Mouse (Mus musculus) CH12.LX (cell line): ENCODE data around the gene Prkca. TPM values are rescaled to one million over a fixed set of nuclear protein-coding genes. Genes with fewer than 3 reads are reported as not detected.

ENCODE experiments used
- DNase-seq: peaks from one replicate; pipeline ENCODE4 v3.0.0-alpha.2; 2013; ENCODE audit errors: extremely low read depth
- H3K27ac ChIP-seq: 2 replicates; pipeline ENCODE4 v1.5.1; 2012; ENCODE audit warnings: low read depth, mild to moderate bottlenecking, control low read depth, moderate library complexity; ENCODE audit not compliant: insufficient read depth
- H3K27me3 ChIP-seq: replicated peaks from 2 replicates; pipeline ENCODE3; 2012; ENCODE audit warnings: inconsistent platforms
- H3K36me3 ChIP-seq, 2 experiments: replicated peaks in 1 of 2; 2 replicates each; pipeline versions ENCODE3 to v1.6.1; 2012; ENCODE audit warnings: inconsistent platforms in 1 of 2, low read length in 1 of 2, mild to moderate bottlenecking in 1 of 2, mixed read lengths in 1 of 2, moderate library complexity in 1 of 2; ENCODE audit not compliant: control insufficient read depth in 1 of 2, insufficient read depth in 1 of 2
- H3K4me1 ChIP-seq, 2 experiments: 2 replicates each; pipeline ENCODE4 v1.6.1; 2012; ENCODE audit warnings: inconsistent platforms in 1 of 2, moderate library complexity in 1 of 2; ENCODE audit not compliant: insufficient read depth in 2 of 2, control insufficient read depth in 1 of 2
- H3K4me2 ChIP-seq: 2 replicates; pipeline ENCODE4 v1.6.1; 2012; ENCODE audit warnings: low read depth, mild to moderate bottlenecking, control low read depth; ENCODE audit not compliant: poor library complexity, insufficient read depth, severe bottlenecking
- H3K4me3 ChIP-seq, 3 experiments: fragments of 150-350 bp in 1 of 3; sonication (generic) in 1 of 3; replicated peaks in 1 of 3; 2 replicates each; pipeline versions ENCODE3 to v1.5.1; 2011 to 2012; ENCODE audit warnings: low read depth in 2 of 3, low read length in 2 of 3, mild to moderate bottlenecking in 2 of 3, moderate library complexity in 2 of 3, control low read depth in 1 of 3, improper control_type of control experiment in 1 of 3, inconsistent platforms in 1 of 3, mixed read lengths in 1 of 3; ENCODE audit not compliant: poor library complexity in 1 of 3
- H3K79me2 ChIP-seq: replicated peaks from 2 replicates; pipeline ENCODE4 v1.6.1; 2012; ENCODE audit warnings: mild to moderate bottlenecking, moderate library complexity; ENCODE audit not compliant: control insufficient read depth, poor library complexity, insufficient read depth, severe bottlenecking; ENCODE audit errors: extremely low read depth
- H3K9ac ChIP-seq: 2 replicates; pipeline ENCODE4 v1.6.1; 2012; ENCODE audit warnings: low read depth, mild to moderate bottlenecking, control low read depth, moderate library complexity; ENCODE audit not compliant: insufficient read depth
- H3K9me3 ChIP-seq: replicated peaks from 2 replicates; pipeline ENCODE3; 2012; ENCODE audit warnings: low read length, inconsistent platforms, mixed read lengths
- BHLHE40 ChIP-seq: IDR thresholded peaks from 2 replicates; pipeline ENCODE4 v1.6.1; 2011; ENCODE audit warnings: mild to moderate bottlenecking, low read depth, low read length, improper control_type of control experiment
- ELF1 ChIP-seq: IDR thresholded peaks from 2 replicates; pipeline ENCODE4 v1.6.1; 2014; ENCODE audit warnings: low read depth, mild to moderate bottlenecking, inconsistent platforms, low read length, improper control_type of control experiment
- EP300 ChIP-seq: IDR thresholded peaks from 2 replicates; pipeline ENCODE4 v1.6.1; 2011; ENCODE audit warnings: low read length, improper control_type of control experiment
- ETS1 ChIP-seq: conservative IDR thresholded peaks from 2 replicates; pipeline ENCODE4 v1.6.1; 2012; ENCODE audit warnings: low read depth, mild to moderate bottlenecking, inconsistent platforms, low read length, improper control_type of control experiment, moderate library complexity
- GABPA ChIP-seq: IDR thresholded peaks from 2 replicates; pipeline ENCODE4 v1.6.1; 2012; ENCODE audit warnings: low read depth, low read length, improper control_type of control experiment, inconsistent platforms; ENCODE audit not compliant: insufficient replicate concordance
- HCFC1 ChIP-seq: IDR thresholded peaks from 2 replicates; pipeline ENCODE4 v1.6.1; 2012; ENCODE audit warnings: low read depth, mild to moderate bottlenecking, inconsistent platforms, low read length, improper control_type of control experiment
- JUN ChIP-seq: IDR thresholded peaks from 2 replicates; pipeline ENCODE4 v1.6.1; 2011; ENCODE audit warnings: low read depth, mild to moderate bottlenecking, low read length, improper control_type of control experiment, moderate library complexity; ENCODE audit not compliant: insufficient read depth
- JUND ChIP-seq: conservative IDR thresholded peaks from 2 replicates; pipeline ENCODE4 v1.6.1; 2011; ENCODE audit warnings: low read depth, low read length, improper control_type of control experiment
- KAT2A ChIP-seq: IDR thresholded peaks from 2 replicates; pipeline ENCODE4 v1.6.1; 2012; ENCODE audit warnings: low read length, improper control_type of control experiment, inconsistent platforms; ENCODE audit not compliant: insufficient replicate concordance
- MAFK ChIP-seq: IDR thresholded peaks from 2 replicates; pipeline ENCODE4 v1.6.1; 2011; ENCODE audit warnings: low read length, improper control_type of control experiment; ENCODE audit not compliant: insufficient replicate concordance
- MAX ChIP-seq: IDR thresholded peaks from 2 replicates; pipeline ENCODE4 v1.6.1; 2011; ENCODE audit warnings: low read length, improper control_type of control experiment
- NELFE ChIP-seq: IDR thresholded peaks from 2 replicates; pipeline ENCODE4 v1.6.1; 2011; ENCODE audit warnings: low read depth, low read length, improper control_type of control experiment
- PAX5 ChIP-seq: IDR thresholded peaks from 2 replicates; pipeline ENCODE4 v1.6.1; 2012; ENCODE audit warnings: low read length, inconsistent platforms, mixed read lengths
- SMC3 ChIP-seq: IDR thresholded peaks from 2 replicates; pipeline ENCODE4 v1.6.1; 2011; ENCODE audit warnings: low read depth, low read length, improper control_type of control experiment
- TBP ChIP-seq: conservative IDR thresholded peaks from 2 replicates; pipeline ENCODE4 v1.6.1; 2011; ENCODE audit warnings: low read depth, low read length, improper control_type of control experiment
- TCF12 ChIP-seq: IDR thresholded peaks from 2 replicates; pipeline ENCODE4 v1.6.1; 2014; ENCODE audit warnings: low read depth, mild to moderate bottlenecking, inconsistent platforms, low read length, improper control_type of control experiment
- UBTF ChIP-seq: IDR thresholded peaks from 2 replicates; pipeline ENCODE4 v1.6.1; 2012; ENCODE audit warnings: low read depth, mild to moderate bottlenecking, inconsistent platforms, low read length, improper control_type of control experiment, moderate library complexity
- USF1 ChIP-seq: IDR thresholded peaks from 2 replicates; pipeline ENCODE4 v1.6.1; 2014; ENCODE audit warnings: low read depth, mild to moderate bottlenecking, inconsistent platforms, low read length, improper control_type of control experiment
- USF2 ChIP-seq: conservative IDR thresholded peaks from 2 replicates; pipeline ENCODE4 v1.6.1; 2011; ENCODE audit warnings: low read depth, low read length, improper control_type of control experiment
- ZC3H11A ChIP-seq: IDR thresholded peaks from 2 replicates; pipeline ENCODE4 v1.6.1; 2012; ENCODE audit warnings: low read depth, mild to moderate bottlenecking, inconsistent platforms, low read length, improper control_type of control experiment
- dilution Hi-C: fragments of 300-500 bp; cut with MboI; formaldehyde crosslinking; loops from 2 replicates; pipeline ENCODE4 v1.14.3; 2020; ENCODE audit warnings: low sequenced_read_pairs; ENCODE audit not compliant: extremely low pct_unique_long_range_greater_than_20kb, extremely low pct_ligation_motif_present
- in situ Hi-C: fragments of 300-500 bp; cut with MboI; formaldehyde crosslinking; loops from 3 replicates; pipeline ENCODE4 v1.14.3; 2019; ENCODE audit warnings: low sequenced_read_pairs, low pct_ligation_motif_present, low pct_unique_long_range_greater_than_20kb, mixed read lengths
- polyA plus RNA-seq: library from polyadenylated mRNA; unstranded; fragments of >175 nt; gene quantifications from 2 replicates; pipeline ENCODE4 v1.2.1, GENCODE M21; 2012; ENCODE audit warnings: low read depth; ENCODE audit not compliant: insufficient read length
- total RNA-seq, 2 experiments: library from RNA; depleted of rRNA; stranded (reverse); fragments of 300-350 nt in 1 of 2; fragments of >200 nt in 1 of 2; gene quantifications; 2 replicates each; pipeline ENCODE4 v1.2.3; 2012 to 2014

Gene Prkca
- total and polyA plus RNA-seq, 3 experiments, result 40.0 to 107 (median 43.7) TPM

DNA sequence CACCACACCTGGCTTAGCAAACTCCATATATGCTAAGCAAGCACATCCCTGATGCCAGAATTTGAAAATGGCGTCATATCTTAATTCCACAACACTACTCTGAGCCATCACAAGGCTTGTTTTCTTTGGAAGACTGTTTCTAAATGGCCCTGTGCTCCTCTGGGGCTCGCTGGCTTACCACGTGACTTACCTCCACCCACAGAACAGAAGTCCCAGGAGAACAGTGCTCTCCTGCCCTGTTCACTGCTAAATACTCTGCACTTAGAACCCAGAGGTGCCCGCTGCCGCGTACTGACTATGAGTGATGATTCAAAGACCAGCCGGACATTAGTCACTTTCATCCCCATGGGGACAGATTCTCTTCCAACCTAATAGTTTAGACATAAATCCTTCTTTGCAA, 75.9 kb downstream of the Prkca start:
- TF ChIP-seq KAT2A, result 0 out of 2 replicates have a peak, but pooled peaks have one; percentile 18
- TF ChIP-seq BHLHE40, result peak; percentile 64
- no peak for TF ChIP-seq ZC3H11A
- 0 out of 2 replicates have a peak, but pooled peaks have one; percentile 12 for TF ChIP-seq ETS1
- TF ChIP-seq ELF1, result no peak
- no peak for TF ChIP-seq JUND
- no peak for TF ChIP-seq MAFK
- TF ChIP-seq USF1, result peak; percentile 81
- TF ChIP-seq SMC3, result no peak
- TF ChIP-seq GABPA, result no peak
- no peak for TF ChIP-seq PAX5
- peak; percentile 81 for TF ChIP-seq MAX
- peak; percentile 85 for TF ChIP-seq USF2
- peak; percentile 14; the same call in 1 of the 2 replicates for TF ChIP-seq EP300
- no peak for TF ChIP-seq TBP
- Histone ChIP-seq H3K4me1 (peaks cover 46 to 85% of the 10 kb centered on the region in 2 experiments), H3K4me2 (peak overlapping the region; percentile 59), H3K79me2 (peaks cover 27% of the 10 kb centered on the region), H3K27ac (peak overlapping the region; percentile 67), H3K27me3 (no peaks in the 10 kb centered on the region), H3K9ac (peak overlapping the region; percentile 8; the same call in 1 of the 2 replicates), H3K36me3 (peaks cover 4 to 23% of the 10 kb centered on the region in 2 experiments), H3K4me3 (peak overlapping the region in 1 of 3 experiments; percentile 3), H3K9me3 (no peaks in the 10 kb centered on the region)
- dilution Hi-C loops, result no loop called here
- peak; percentile 78 for DNase-seq
- in situ Hi-C loops, result loop anchor here (5.0 kb wide), 1 partner anchor 104 kb away; no protein-coding TSS in a partner anchor

DNA sequence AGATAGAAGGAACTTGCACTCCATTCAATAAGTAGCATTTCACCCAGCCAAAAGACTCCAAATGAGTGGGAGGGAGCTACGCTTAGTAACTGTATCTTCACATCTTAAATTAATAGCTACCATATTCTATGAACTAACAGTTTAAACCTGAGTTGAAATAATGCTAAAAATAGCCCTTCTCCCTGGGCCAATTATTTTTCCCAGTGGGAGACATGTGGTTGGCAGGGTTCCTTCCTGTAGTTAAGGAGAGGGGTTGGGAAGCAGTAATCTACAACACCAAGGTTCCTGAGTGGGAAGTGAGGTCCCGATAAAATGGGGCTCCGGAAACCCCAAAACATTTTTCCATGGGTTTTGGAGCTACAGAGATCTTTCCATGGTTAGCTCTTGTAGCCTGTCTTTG, 76.7 kb downstream of the Prkca start:
- H3K79me2 ChIP-seq, result peaks cover 22% of the 10 kb centered on the region; the same call in 1 of the 2 replicates
- H3K36me3 ChIP-seq, result peaks cover 4 to 20% of the 10 kb centered on the region in 2 experiments
- no peak overlapping the region for H3K9ac ChIP-seq
- H3K27ac ChIP-seq, result no peak overlapping the region
- peaks cover 47 to 80% of the 10 kb centered on the region in 2 experiments for H3K4me1 ChIP-seq
- H3K9me3 ChIP-seq, result no peaks in the 10 kb centered on the region
- dilution Hi-C loops, result no loop called here
- H3K27me3 ChIP-seq, result no peaks in the 10 kb centered on the region
- in situ Hi-C loops, result loop anchor here (5.0 kb wide), 1 partner anchor 105 kb away; no protein-coding TSS in a partner anchor
- peak overlapping the region; percentile 59 for H3K4me2 ChIP-seq
- no peak for DNase-seq
- H3K4me3 ChIP-seq, result no peak overlapping the region
- TF ChIP-seq TCF12 (no peak), USF2 (no peak), HCFC1 (no peak), UBTF (no peak), BHLHE40 (no peak), JUN (no peak), NELFE (no peak)
